In the genomic region with DNA sequence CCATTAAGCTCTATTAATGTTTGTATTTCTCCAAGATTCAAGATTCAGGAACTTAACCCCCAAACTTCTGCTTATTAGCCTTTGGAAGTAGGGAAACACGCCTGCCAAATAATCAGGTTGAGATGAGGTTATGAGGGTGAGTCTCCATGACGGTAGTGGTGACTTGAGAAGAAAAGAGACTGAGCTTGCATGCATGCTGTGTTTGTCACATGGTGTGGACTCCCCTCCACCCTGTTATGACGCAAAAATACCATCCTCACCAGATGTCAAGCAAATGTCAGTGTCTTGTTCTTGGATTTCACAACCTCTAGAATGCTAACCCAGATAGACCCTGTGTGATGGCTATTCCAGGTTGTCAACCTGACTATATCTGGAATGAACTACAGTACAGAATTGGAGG, we compare ENCODE assay signal across 29 mouse cellular contexts. TPM values are rescaled to one million over a fixed set of nuclear protein-coding genes. Genes with fewer than 3 reads are reported as not detected.
DNase-seq lines count a peak whose midpoint lies in the region; ATAC-seq and TF ChIP-seq lines count a peak whose summit lies in the region.
"Had no signal": no experiment of that assay in that cellular context is flagged by ENCODE, and none has a peak within 500 bp of the region (broad histone marks: within the 10 kb centered on the region; RNA-seq: fewer than 3 reads in every experiment).

No protein-coding gene starts in this region.

- TF ChIP-seq POLR2A in bone marrow macrophage, adult 2 months (IDR thresholded peaks at IDR 0.05; ENCODE audit: borderline replicate concordance, low read depth, low read length): no peak

- TF ChIP-seq CTCF in bone marrow macrophage, adult 2 months (IDR thresholded peaks at IDR 0.05; ENCODE audit: low read depth, low read length): no peak

- H3K27me3 ChIP-seq in midbrain, embryonic 10.5 days (ENCODE audit: low read depth, poor library complexity, severe bottlenecking): no peaks in the 10 kb centered on the region
- H3K27me3 ChIP-seq: CH12.LX, Patski had no signal

- peak; percentile 75 for ATAC-seq in granulocyte monocyte progenitor cell, adult 5-6 weeks (replicated peaks; ENCODE audit: poor library complexity, severe bottlenecking)
- ATAC-seq in megakaryocyte, adult 5-6 weeks (ENCODE audit: poor library complexity, severe bottlenecking): peak; percentile 70
- peak; percentile 94 for ATAC-seq in monocyte, adult 5-6 weeks (replicated peaks; ENCODE audit: insufficient number of reproducible peaks, low FRiP score, low TSS enrichment, poor library complexity, severe bottlenecking)
- ATAC-seq: activated CD4-positive, CD25-positive, alpha-beta regulatory T cell, adult 4 months; CD4-positive, CD25-positive, alpha-beta regulatory T cell, adult 4 months; Patski had no signal

- H3K4me1 ChIP-seq in bone marrow macrophage, adult 2 months (ENCODE audit: control insufficient read depth, insufficient read depth, low read length): peaks cover 15% of the 10 kb centered on the region
- peaks cover 9% of the 10 kb centered on the region; the same call in 1 of the 2 replicates for H3K4me1 ChIP-seq in midbrain, embryonic 10.5 days

- H3K27ac ChIP-seq in bone marrow macrophage, adult 2 months (ENCODE audit: insufficient read depth, low read depth, low read length): peak overlapping the region; percentile 14
- H3K27ac ChIP-seq in midbrain, embryonic 10.5 days (replicated peaks): no peak overlapping the region

- H3K36me3 ChIP-seq in midbrain, embryonic 10.5 days: no peaks in the 10 kb centered on the region
- H3K36me3 ChIP-seq: G1E had no signal

- no peaks in the 10 kb centered on the region for H3K9me3 ChIP-seq in midbrain, embryonic 10.5 days (replicated peaks)

- DNase-seq in midbrain, embryonic 10.5 days (ENCODE audit: low spot score): no peak
- no peak for DNase-seq in heart, postnatal 4 days
- DNase-seq in adrenal gland, postnatal 14 days: no peak
- DNase-seq in retina, embryonic 14.5 days (ENCODE audit: low spot score): no peak
- DNase-seq: adrenal gland, adult 2 months; adrenal gland, adult 8-10 months; adrenal gland, postnatal 10 days; adrenal gland, postnatal 25 days; adrenal gland, postnatal 36 days; B cell, adult 2 months; cerebellum, adult 11 months; cerebellum, adult 11-12 months; cerebellum, adult 18-20 months; cerebellum, adult 2 months had no signal

- no peak overlapping the region for H3K4me3 ChIP-seq in bone marrow macrophage, adult 2 months (ENCODE audit: insufficient read depth, low read length)
- H3K4me3 ChIP-seq in midbrain, embryonic 10.5 days: no peak overlapping the region

- WGBS in midbrain, embryonic 10.5 days: 87% methylated on average over 3 of the region's 3 CpGs

RNA-seq across cellular contexts. Expression of a gene that starts 43.3 kb away (rescaled TPM):
- polyA plus RNA-seq in bone marrow macrophage, adult 2 months (2012; ENCODE audit: insufficient read depth, insufficient read length, missing spikeins): not detected in 2 replicates
- total RNA-seq in granulocyte monocyte progenitor cell, adult 5-6 weeks (2014; fragmentation: Nextera tagmentation): not detected in 2 replicates
- not detected in 2 replicates for total RNA-seq in granulocyte monocyte progenitor cell, adult 5-6 weeks (2017)
- total RNA-seq in megakaryocyte, adult 5-6 weeks (2015): not detected in 2 replicates
- not detected in 2 replicates for total RNA-seq in megakaryocyte, adult 5-6 weeks (2017)
- not detected in 3 replicates for total RNA-seq in monocyte, adult 5-6 weeks (2017)
- polyA plus RNA-seq in midbrain, embryonic 10.5 days (2016; fragmentation: Nextera tagmentation; extraction: Ambion mirVana): not detected in 2 replicates
- not detected for total RNA-seq in heart, postnatal 4 days (2021)
- total RNA-seq in adrenal gland, postnatal 14 days (2021): not detected in 2 replicates
- total RNA-seq: adrenal gland, adult 18-20 months; adrenal gland, adult 2 months; adrenal gland, adult 8-10 months; adrenal gland, postnatal 10 days; adrenal gland, postnatal 25 days; adrenal gland, postnatal 36 days; adrenal gland, postnatal 4 days; CH12.LX; ES-E14; G1E; MEL had no signal
- polyA plus RNA-seq: activated CD4-positive, CD25-positive, alpha-beta regulatory T cell, adult 4 months; adrenal gland, adult 2 months; brain, embryonic 14.5 days; C2C12; CD4-positive, CD25-positive, alpha-beta regulatory T cell, adult 4 months; cerebellum, adult 2 months; G1E; Patski had no signal

RNA-seq across cellular contexts. Expression of a gene that starts 49.6 kb away (rescaled TPM):
- 65.5 and 72.8 TPM in 2 replicates for polyA plus RNA-seq in bone marrow macrophage, adult 2 months (2012; ENCODE audit: insufficient read depth, insufficient read length, missing spikeins)
- total RNA-seq in granulocyte monocyte progenitor cell, adult 5-6 weeks (2014; fragmentation: Nextera tagmentation): 74.7 and 79.6 TPM in 2 replicates
- total RNA-seq in granulocyte monocyte progenitor cell, adult 5-6 weeks (2017): 123 and 136 TPM in 2 replicates
- 196 and 198 TPM in 2 replicates for total RNA-seq in megakaryocyte, adult 5-6 weeks (2015)
- 220 and 269 TPM in 2 replicates for total RNA-seq in megakaryocyte, adult 5-6 weeks (2017)
- 204 to 233 TPM (median 229 TPM) in 3 replicates for total RNA-seq in monocyte, adult 5-6 weeks (2017)
- polyA plus RNA-seq in midbrain, embryonic 10.5 days (2016; fragmentation: Nextera tagmentation; extraction: Ambion mirVana): 43.2 and 50.7 TPM in 2 replicates
- total RNA-seq in heart, postnatal 4 days (2021): 10 to 100 TPM; 69.3 to 70.3 TPM
- total RNA-seq in adrenal gland, postnatal 14 days (2021): 58.9 and 65.9 TPM in 2 replicates
